Mouse (Mus musculus) hindbrain, embryonic 16.5 days (tissue): ENCODE measurements around the gene Olfr1152. TPM values are rescaled to one million over a fixed set of nuclear protein-coding genes. Genes with fewer than 3 reads are reported as not detected.

ENCODE experiments used
- ATAC-seq: fragments of 200-750 bp; cut with Nextera tagmentation; 2 replicates; pipeline ENCODE4 v1.8.0; 2017; ENCODE audit warnings: moderate TSS enrichment, moderate library complexity
- H3K27ac ChIP-seq: fragments of 300-500 bp; sonication (generic); 2 replicates; pipeline ENCODE4 v1.5.1; 2014; ENCODE audit warnings: low read depth, mild to moderate bottlenecking, control low read depth, low read length, moderate library complexity
- H3K27me3 ChIP-seq: fragments of 300-500 bp; sonication (generic); replicated peaks from 2 replicates; pipeline ENCODE4 v1.6.1; 2014; ENCODE audit warnings: low read length; ENCODE audit not compliant: control insufficient read depth, insufficient read depth
- H3K36me3 ChIP-seq: fragments of 300-500 bp; sonication (generic); 2 replicates; pipeline ENCODE4 v1.6.1; 2014; ENCODE audit warnings: mild to moderate bottlenecking, low read length, moderate library complexity, mixed read lengths; ENCODE audit not compliant: control insufficient read depth, insufficient read depth
- H3K4me1 ChIP-seq: fragments of 300-500 bp; sonication (generic); 2 replicates; pipeline ENCODE4 v1.6.1; 2014; ENCODE audit warnings: low read depth, low read length; ENCODE audit not compliant: control insufficient read depth, insufficient read depth
- H3K4me2 ChIP-seq: fragments of 300-500 bp; sonication (generic); 2 replicates; pipeline ENCODE4 v1.6.1; 2014; ENCODE audit warnings: mild to moderate bottlenecking, low read length, control low read depth, moderate library complexity
- H3K4me3 ChIP-seq: fragments of 300-500 bp; sonication (generic); 2 replicates; pipeline ENCODE4 v1.5.1; 2014; ENCODE audit warnings: mild to moderate bottlenecking, low read length, control low read depth, moderate library complexity
- H3K9ac ChIP-seq: fragments of 300-500 bp; sonication (generic); 2 replicates; pipeline ENCODE4 v1.6.1; 2014; ENCODE audit warnings: low read depth, mild to moderate bottlenecking, control low read depth, low read length, moderate library complexity
- H3K9me3 ChIP-seq: fragments of 300-500 bp; sonication (generic); 2 replicates; pipeline ENCODE4 v1.6.1; 2014; ENCODE audit warnings: mild to moderate bottlenecking, low read length, moderate library complexity; ENCODE audit not compliant: control insufficient read depth
- WGBS: fragments of 180-500 bp; shearing (Covaris S2); extraction: QIAGEN DNeasy Blood & Tissue Kit; methylation state at CpG from one replicate; pipeline ENCODE4 v1.1.7; 2014; 5-methylcytosine and 5-hydroxymethylcytosine counted together
- polyA plus RNA-seq: library from polyadenylated mRNA; unstranded; fragments of >200 nt; fragmentation: Nextera tagmentation; extraction: Ambion mirVana; gene quantifications from 2 replicates; pipeline ENCODE4 v1.2.1, GENCODE M21; 2015

Olfr1152 gene
- polyA plus RNA-seq, result 0.02 TPM in 1 of 2 replicates, not detected in the other

GRCm38 (mm10) chr2:87866192-87866591, at the start of gene Olfr1152:
Gene Olfr1152, plus strand, starts transcription at chr2:87866492.
- H3K27me3 ChIP-seq, result no peaks in the 10 kb centered on the region
- no peaks in the 10 kb centered on the region for H3K36me3 ChIP-seq
- no peaks in the 10 kb centered on the region for H3K4me1 ChIP-seq
- H3K9me3 ChIP-seq, result no peaks in the 10 kb centered on the region
- H3K4me2 ChIP-seq, result no peak within 1 kb of the TSS
- H3K9ac ChIP-seq, result no peak within 1 kb of the TSS
- no peak within 1 kb of the TSS for H3K4me3 ChIP-seq
- H3K27ac ChIP-seq, result no peak within 1 kb of the TSS
- no peak for ATAC-seq

- no peaks in the 10 kb centered on the region for H3K4me1 ChIP-seq
- no peak within 1 kb of the TSS for H3K4me2 ChIP-seq
- H3K4me3 ChIP-seq, result no peak within 1 kb of the TSS
- no peaks in the 10 kb centered on the region for H3K9me3 ChIP-seq
- H3K36me3 ChIP-seq, result no peaks in the 10 kb centered on the region
- ATAC-seq, result no peak
- H3K27ac ChIP-seq, result no peak within 1 kb of the TSS
- no peaks in the 10 kb centered on the region for H3K27me3 ChIP-seq
- H3K9ac ChIP-seq, result no peak within 1 kb of the TSS
- 95% methylated on average over 1 of the region's 1 CpGs for WGBS
These were observed 36.1 kb upstream of the Olfr1152 start, which contains the start of gene Olfr1148 for GRCm38 (mm10) chr2:87830233-87830632. Gene Olfr1148, plus strand, starts transcription at chr2:87830533.

GRCm38 (mm10) chr2:87843693-87844092, 22.6 kb upstream of the Olfr1152 start, which contains the start of gene Olfr1150-ps1:
Gene Olfr1150-ps1, plus strand, starts transcription at chr2:87843993.
- no peaks in the 10 kb centered on the region for H3K36me3 ChIP-seq
- no peak within 1 kb of the TSS for H3K4me2 ChIP-seq
- H3K4me3 ChIP-seq, result no peak within 1 kb of the TSS
- no peaks in the 10 kb centered on the region for H3K9me3 ChIP-seq
- WGBS, result 81% methylated on average over 1 of the region's 1 CpGs
- no peaks in the 10 kb centered on the region for H3K4me1 ChIP-seq
- H3K27me3 ChIP-seq, result no peaks in the 10 kb centered on the region
- no peak within 1 kb of the TSS for H3K27ac ChIP-seq
- no peak for ATAC-seq
- no peak within 1 kb of the TSS for H3K9ac ChIP-seq

- H3K4me1 ChIP-seq, result no peaks in the 10 kb centered on the region
- no peaks in the 10 kb centered on the region for H3K9me3 ChIP-seq
- no peak for ATAC-seq
- H3K27me3 ChIP-seq, result no peaks in the 10 kb centered on the region
- WGBS, result 76% methylated on average over 1 of the region's 1 CpGs
- no peak within 1 kb of the TSS for H3K4me2 ChIP-seq
- no peak within 1 kb of the TSS for H3K4me3 ChIP-seq
- H3K36me3 ChIP-seq, result no peaks in the 10 kb centered on the region
- no peak within 1 kb of the TSS for H3K9ac ChIP-seq
- H3K27ac ChIP-seq, result no peak within 1 kb of the TSS
These were observed 10.7 kb upstream of the Olfr1152 start, which contains the start of gene Olfr1151 for GRCm38 (mm10) chr2:87855562-87855961. Gene Olfr1151, plus strand, starts transcription at chr2:87855862.

GRCm38 (mm10) chr2:87894662-87895061, 28.4 kb downstream of the Olfr1152 start, which contains the start of gene Olfr1153:
Gene Olfr1153, plus strand, starts transcription at chr2:87894962.
- H3K27ac ChIP-seq, result no peak within 1 kb of the TSS
- no peaks in the 10 kb centered on the region for H3K36me3 ChIP-seq
- ATAC-seq, result no peak
- no peaks in the 10 kb centered on the region for H3K27me3 ChIP-seq
- 85% methylated on average over 1 of the region's 1 CpGs for WGBS
- no peak within 1 kb of the TSS for H3K4me3 ChIP-seq
- H3K9ac ChIP-seq, result no peak within 1 kb of the TSS
- no peaks in the 10 kb centered on the region for H3K4me1 ChIP-seq
- no peak within 1 kb of the TSS for H3K4me2 ChIP-seq
- H3K9me3 ChIP-seq, result no peaks in the 10 kb centered on the region

- no peaks in the 10 kb centered on the region for H3K9me3 ChIP-seq
- H3K4me3 ChIP-seq, result no peak within 1 kb of the TSS
- 93% methylated on average over 1 of the region's 1 CpGs for WGBS
These were observed 38.8 kb downstream of the Olfr1152 start, which contains the start of gene Olfr1154 for GRCm38 (mm10) chr2:87905066-87905465. Gene Olfr1154, minus strand, starts transcription at chr2:87905166.

More at GRCm38 (mm10) chr2:87905066-87905465, 38.8 kb downstream of the Olfr1152 start, which contains the start of gene Olfr1154:
- H3K4me1 ChIP-seq, result no peaks in the 10 kb centered on the region
- H3K9ac ChIP-seq, result no peak within 1 kb of the TSS
- H3K27ac ChIP-seq, result no peak within 1 kb of the TSS
- no peaks in the 10 kb centered on the region for H3K27me3 ChIP-seq
- H3K4me2 ChIP-seq, result no peak within 1 kb of the TSS
- ATAC-seq, result no peak
- H3K36me3 ChIP-seq, result no peaks in the 10 kb centered on the region

Other genes starting within 250 kb of the Olfr1152 start
- not detected in 2 replicates for gene Olfr1131, start 239.4 kb upstream of the Olfr1152 start, polyA plus RNA-seq
- gene Olfr1132, start 229.0 kb upstream of the Olfr1152 start, polyA plus RNA-seq, result not detected in 2 replicates
- gene Olfr1133, start 219.1 kb upstream of the Olfr1152 start, polyA plus RNA-seq, result not detected in 2 replicates
- gene Olfr1134, start 208.0 kb upstream of the Olfr1152 start, polyA plus RNA-seq, result not detected in 2 replicates
- not detected in 2 replicates for gene Olfr1135, start 192.8 kb upstream of the Olfr1152 start, polyA plus RNA-seq
- not detected in 2 replicates for gene Olfr1136, start 172.5 kb upstream of the Olfr1152 start, polyA plus RNA-seq
- not detected in 2 replicates for gene Olfr1137, start 153.3 kb upstream of the Olfr1152 start, polyA plus RNA-seq
- not detected in 2 replicates for gene Olfr1138, start 126.5 kb upstream of the Olfr1152 start, polyA plus RNA-seq
- gene Olfr1140, start 122.7 kb upstream of the Olfr1152 start, polyA plus RNA-seq, result not detected in 2 replicates
- gene Olfr1141, start 112.5 kb upstream of the Olfr1152 start, polyA plus RNA-seq, result not detected in 2 replicates
- not detected in 2 replicates for gene Olfr152, start 87.0 kb upstream of the Olfr1152 start, polyA plus RNA-seq
- gene Olfr1143, start 65.9 kb upstream of the Olfr1152 start, polyA plus RNA-seq, result not detected in 2 replicates
- not detected in 2 replicates for gene Olfr1145, start 56.7 kb upstream of the Olfr1152 start, polyA plus RNA-seq
- gene Olfr1148, start 36.0 kb upstream of the Olfr1152 start, polyA plus RNA-seq, result not detected in 2 replicates
- not detected in 2 replicates for gene Olfr1150-ps1, start 22.5 kb upstream of the Olfr1152 start, polyA plus RNA-seq
- gene Olfr1151, start 10.6 kb upstream of the Olfr1152 start, polyA plus RNA-seq, result not detected in 2 replicates
- gene Olfr1153, start 28.5 kb downstream of the Olfr1152 start, polyA plus RNA-seq, result not detected in 2 replicates
- gene Olfr1154, start 38.7 kb downstream of the Olfr1152 start, polyA plus RNA-seq, result not detected in 2 replicates
- not detected in 2 replicates for gene Olfr1155, start 78.6 kb downstream of the Olfr1152 start, polyA plus RNA-seq
- gene Olfr1156, start 86.6 kb downstream of the Olfr1152 start, polyA plus RNA-seq, result not detected in 2 replicates
- not detected in 2 replicates for gene Olfr1157, start 101.8 kb downstream of the Olfr1152 start, polyA plus RNA-seq
- gene Olfr74, start 108.2 kb downstream of the Olfr1152 start, polyA plus RNA-seq, result not detected in 2 replicates
- not detected in 2 replicates for gene Olfr1158, start 123.6 kb downstream of the Olfr1152 start, polyA plus RNA-seq
- gene Olfr1160, start 141.8 kb downstream of the Olfr1152 start, polyA plus RNA-seq, result not detected in 2 replicates
- not detected in 2 replicates for gene Olfr1161, start 156.3 kb downstream of the Olfr1152 start, polyA plus RNA-seq
- not detected in 2 replicates for gene Olfr73, start 171.2 kb downstream of the Olfr1152 start, polyA plus RNA-seq
- gene Olfr1162, start 184.6 kb downstream of the Olfr1152 start, polyA plus RNA-seq, result not detected in 2 replicates
- gene Olfr1163, start 205.3 kb downstream of the Olfr1152 start, polyA plus RNA-seq, result not detected in 2 replicates
- gene Olfr1164, start 227.5 kb downstream of the Olfr1152 start, polyA plus RNA-seq, result not detected in 2 replicates